Mouse (Mus musculus) naive thymus-derived CD4-positive, alpha-beta T cell, adult 2 months (primary cell): Measurements from ENCODE around the gene Samd15.

Source experiments
- DNase-seq: peaks from one replicate; pipeline ENCODE4 v3.0.0-alpha.2; 2011; ENCODE audit warnings: low read depth

The Samd15 gene

GRCm38 (mm10) chr12:87230379-87230895 is 30.9 kb downstream of the Samd15 start:
- DNase-seq, result no peak

- peak; percentile 24 for DNase-seq
These were observed 37.5 kb downstream of the Samd15 start for GRCm38 (mm10) chr12:87236882-87237483.

DNA sequence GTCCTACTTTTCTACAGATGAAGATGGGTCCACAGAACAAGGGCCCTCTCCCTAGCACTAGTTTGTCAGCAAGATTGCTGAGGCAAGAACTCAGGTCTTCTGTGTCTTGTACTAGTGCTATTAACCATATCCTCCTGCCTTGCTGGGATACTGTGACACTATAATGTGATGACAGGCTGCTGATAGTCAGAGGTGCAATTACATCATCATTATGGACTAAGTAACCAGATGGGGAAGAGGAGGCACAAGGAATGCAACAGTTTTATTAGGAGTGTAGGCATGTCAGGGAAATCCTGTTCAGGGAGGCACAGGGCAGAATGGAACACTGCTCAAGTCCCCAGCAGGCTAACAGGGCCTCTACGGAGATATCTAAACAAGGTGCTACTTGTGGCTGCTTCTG is 39.1 kb downstream of the Samd15 start, which contains the start of gene Noxred1:
Gene Noxred1 (minus strand): TSS at position 101 of the 400 bp plus-strand sequence.
- no peak for DNase-seq

DNA sequence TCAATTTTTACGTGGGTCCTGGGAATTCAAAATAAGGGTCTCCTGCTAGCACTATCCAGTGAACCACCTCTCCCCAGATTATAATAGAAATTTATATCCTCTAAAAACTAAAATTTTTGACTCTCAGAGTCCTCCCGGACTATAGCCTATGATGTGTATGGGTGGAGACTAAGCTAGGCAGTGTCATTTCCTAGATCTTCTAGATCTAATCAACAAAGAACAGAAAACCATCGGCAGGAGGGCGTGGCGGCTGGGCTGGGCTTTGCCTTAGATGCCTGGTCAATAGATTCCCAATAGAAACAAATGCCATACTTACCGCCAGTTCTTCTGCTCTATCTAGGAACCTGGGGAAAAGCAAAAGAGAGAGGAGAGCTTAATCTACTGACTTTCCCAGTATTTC is 50.6 kb downstream of the Samd15 start:
- DNase-seq, result no peak

GRCm38 (mm10) chr12:87253878-87254277 is 54.4 kb downstream of the Samd15 start:
- DNase-seq, result no peak

- no peak for DNase-seq
These were observed 57.1 kb downstream of the Samd15 start for GRCm38 (mm10) chr12:87256629-87257028.

DNA sequence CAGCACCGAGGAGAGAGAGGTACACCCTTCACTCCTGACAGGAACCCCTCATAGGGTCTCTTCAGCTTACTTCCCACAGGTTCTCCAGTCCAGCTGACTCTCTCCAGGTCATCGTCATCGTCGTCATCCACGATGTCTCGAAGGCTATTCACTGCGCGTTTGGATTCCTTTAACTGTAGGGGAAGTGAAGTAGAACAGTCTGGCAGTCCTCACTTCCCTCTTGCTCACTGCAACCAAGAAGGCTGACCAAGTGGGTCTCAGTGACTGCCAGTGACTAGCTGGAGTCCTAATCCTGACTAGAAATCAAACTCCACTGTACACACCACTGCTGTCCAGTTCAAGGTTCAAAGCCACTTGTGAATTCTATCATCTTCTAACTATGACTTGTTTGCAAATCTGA is 61.0 kb downstream of the Samd15 start:
- DNase-seq, result no peak
